Mouse (Mus musculus): ENCODE data around the gene Sdc4. TPM values are rescaled to one million over a fixed set of nuclear protein-coding genes. Genes with fewer than 3 reads are reported as not detected.

The Sdc4 gene
- 36.4 TPM for polyA plus RNA-seq (2017; shearing (Covaris generic))

DNA sequence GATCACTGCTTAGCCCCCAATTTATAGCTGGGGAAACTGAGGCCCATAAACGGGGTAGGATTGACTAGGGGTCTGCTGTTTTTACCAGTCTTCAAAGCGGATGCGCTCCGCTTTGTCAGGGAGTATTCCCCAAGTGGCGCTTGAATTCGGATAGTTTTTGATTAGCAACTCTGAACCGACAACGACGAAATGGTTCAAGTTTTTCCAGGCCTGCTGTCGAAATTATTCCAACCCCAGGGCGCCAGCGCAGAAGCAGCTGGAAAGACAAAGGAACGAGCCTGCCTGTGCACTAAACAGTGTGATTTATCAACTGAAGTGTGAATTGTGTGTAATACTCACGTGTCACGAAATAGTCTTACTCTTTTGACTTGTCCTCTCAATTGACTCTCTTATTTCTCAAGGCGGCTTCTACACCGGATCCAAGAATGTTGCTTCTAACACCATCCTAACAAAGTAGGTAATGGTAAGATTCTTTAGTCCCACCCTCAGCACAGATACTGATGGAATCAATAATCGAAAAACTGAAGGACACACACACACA, at the start of gene Sdc4:
Gene Sdc4 (minus strand): TSS at position 428 of the 541 bp plus-strand sequence.

DNA sequence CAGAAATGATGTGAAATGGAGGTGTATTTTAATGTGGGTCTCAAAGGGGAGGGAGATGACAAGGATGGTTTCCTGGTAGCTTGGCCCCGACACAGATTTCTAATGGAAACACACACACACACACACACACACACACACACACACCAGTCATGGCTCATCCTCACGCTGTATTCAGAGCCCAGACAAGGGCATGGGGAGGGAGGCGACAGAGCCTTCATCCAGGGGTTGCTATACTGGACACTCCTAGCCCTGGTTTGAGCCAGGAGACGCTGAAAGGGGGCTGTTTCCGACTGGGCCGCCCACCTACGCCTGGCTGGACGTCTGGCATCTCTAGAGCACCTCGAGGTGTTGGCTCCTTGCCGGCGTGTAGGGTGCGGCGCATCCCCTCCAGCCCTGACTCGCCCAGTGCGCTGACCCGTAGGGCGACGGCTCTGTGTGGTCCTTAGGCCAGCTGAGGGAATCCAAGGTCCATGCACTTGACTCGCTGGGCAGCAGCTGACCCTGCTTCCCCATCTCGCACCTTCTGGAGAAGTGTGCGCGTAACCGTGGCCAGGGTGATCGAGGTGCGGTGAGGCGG, 42.1 kb upstream of the Sdc4 start, which contains the start of gene Dbndd2:
Gene Dbndd2 (plus strand): TSS at position 426 of the 577 bp plus-strand sequence.

GRCm38 (mm10) chr2:164473624-164474023, 29.9 kb upstream of the Sdc4 start, which contains the start of gene Trp53tg5:
Gene Trp53tg5 (minus strand): TSS chr2:164473724.

DNA sequence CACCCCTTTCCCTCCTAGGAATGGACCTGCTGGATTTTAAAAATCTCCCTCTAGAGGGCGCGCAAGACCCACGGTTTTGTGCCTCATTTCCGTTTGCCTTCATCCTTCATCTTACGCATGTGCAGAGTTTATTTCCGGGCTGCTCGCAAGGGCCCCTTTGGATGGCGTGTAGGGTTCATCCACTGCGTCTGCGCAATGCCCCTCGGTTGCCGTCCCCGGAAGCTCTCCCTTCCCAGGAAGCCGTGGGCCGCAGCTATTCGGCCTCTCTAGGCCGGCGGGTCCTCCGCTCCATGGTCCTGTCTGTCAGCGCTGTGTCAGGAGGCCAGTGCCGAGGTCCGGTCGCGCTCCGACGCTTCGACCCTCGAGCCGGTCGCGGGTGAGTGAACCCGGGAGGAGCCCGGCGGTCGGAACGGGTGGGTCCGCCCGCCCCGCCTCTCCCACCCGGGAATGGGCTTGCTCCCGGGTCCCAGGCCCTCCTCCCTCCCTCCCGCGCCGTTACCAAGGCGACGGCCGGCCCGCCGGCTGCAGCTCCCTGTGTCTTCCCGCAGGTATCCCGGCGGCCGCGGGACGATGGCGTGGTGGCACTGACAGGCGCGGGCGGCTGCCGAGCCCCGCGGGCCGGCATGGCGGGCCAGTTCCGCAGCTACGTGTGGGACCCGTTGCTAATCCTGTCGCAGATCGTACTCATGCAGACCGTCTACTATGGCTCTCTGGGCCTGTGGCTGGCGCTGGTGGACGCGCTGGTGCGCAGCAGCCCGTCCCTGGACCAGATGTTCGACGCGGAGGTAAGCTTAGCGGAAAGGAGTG, 17.3 kb upstream of the Sdc4 start, which contains the start of gene Gm20458:
Gene Gm20458 (plus strand): TSS at position 223 of the 807 bp plus-strand sequence.

DNA sequence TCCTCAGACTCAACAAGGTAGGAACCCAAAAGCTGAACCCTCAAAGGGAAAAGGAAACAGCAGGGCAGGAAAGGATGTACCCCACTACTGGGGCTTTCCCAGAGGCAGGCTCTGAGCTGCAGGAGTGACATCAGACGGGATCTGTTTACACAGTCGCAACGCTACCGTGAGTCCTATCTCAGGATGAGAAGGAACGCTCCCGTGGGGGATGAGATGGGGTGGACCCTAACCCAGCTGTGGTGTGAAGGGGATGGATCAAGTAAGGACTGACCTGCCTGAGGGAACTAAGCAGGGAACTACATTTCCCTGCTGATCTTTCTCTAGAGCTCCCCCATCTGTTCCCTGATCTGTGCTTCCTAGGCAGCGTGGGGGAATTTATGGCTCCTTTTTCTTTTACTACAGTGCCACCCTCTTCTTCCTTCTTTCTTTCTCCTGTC, 13.2 kb upstream of the Sdc4 start, which contains the start of gene Sys1:
Gene Sys1 (plus strand): TSS at position 101 of the 437 bp plus-strand sequence.

DNA sequence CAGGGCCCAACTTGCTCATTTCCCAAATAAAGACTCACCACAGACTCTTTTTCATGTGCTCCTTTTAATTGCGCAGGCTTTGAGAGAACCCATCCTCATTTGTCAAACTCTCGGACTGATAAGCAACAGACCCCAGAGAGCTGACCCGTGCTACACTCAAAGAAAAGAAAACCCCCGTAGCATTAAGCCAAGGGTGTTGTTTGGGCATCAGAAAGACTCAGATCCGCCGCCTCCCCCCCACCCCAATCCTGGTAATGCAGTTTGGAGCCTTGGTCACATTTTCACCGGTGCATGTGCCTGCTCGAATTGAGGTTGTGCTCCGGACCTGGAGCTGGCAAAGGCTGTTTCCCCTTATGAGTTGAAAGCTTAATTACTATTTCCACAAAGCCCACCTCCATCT, 38.6 kb downstream of the Sdc4 start, which contains the start of gene Matn4:
Gene Matn4 (minus strand): TSS at position 101 of the 400 bp plus-strand sequence.

DNA sequence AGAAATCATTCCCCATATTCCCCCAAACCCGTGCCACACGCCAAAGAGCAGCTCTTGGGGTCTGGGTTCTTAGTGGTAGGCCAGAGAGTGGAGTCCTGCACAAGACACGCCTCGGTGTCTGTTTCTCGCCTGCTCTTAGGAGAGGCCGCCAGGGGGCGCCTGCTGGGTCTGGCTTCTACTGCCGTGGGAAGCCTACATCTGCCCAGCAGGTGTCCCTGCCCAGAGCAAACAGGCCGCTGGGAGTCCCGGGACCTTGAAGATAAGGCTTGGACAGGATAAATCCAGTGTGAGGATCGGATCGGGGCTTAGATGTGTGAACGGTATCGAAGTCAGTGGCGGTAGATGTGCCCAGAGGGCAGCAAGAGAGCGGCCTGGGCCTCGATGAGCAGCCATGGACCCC, 40.8 kb downstream of the Sdc4 start, which contains the start of gene Rbpjl:
Gene Rbpjl (plus strand): TSS at position 236 of the 400 bp plus-strand sequence.

GRCm38 (mm10) chr2:164389020-164389419, 54.7 kb downstream of the Sdc4 start, which contains the start of gene Slpi:
Gene Slpi (minus strand): TSS chr2:164389095.

Other genes with a start within 250 kb of the Sdc4 start
- gene Wfdc15a, start 243.8 kb downstream of the Sdc4 start, polyA plus RNA-seq (2017; shearing (Covaris generic)): not detected
- gene Wfdc15b, start 222.2 kb downstream of the Sdc4 start, polyA plus RNA-seq (2017; shearing (Covaris generic)): not detected
- not detected for gene Svs2, start 205.4 kb downstream of the Sdc4 start, polyA plus RNA-seq (2017; shearing (Covaris generic))
- gene Svs3b, start 187.2 kb downstream of the Sdc4 start, polyA plus RNA-seq (2017; shearing (Covaris generic)): not detected
- not detected for gene Svs4, start 165.4 kb downstream of the Sdc4 start, polyA plus RNA-seq (2017; shearing (Covaris generic))
- gene Svs3a, start 154.6 kb downstream of the Sdc4 start, polyA plus RNA-seq (2017; shearing (Covaris generic)): not detected
- not detected for gene Svs6, start 127.1 kb downstream of the Sdc4 start, polyA plus RNA-seq (2017; shearing (Covaris generic))
- not detected for gene Svs5, start 111.1 kb downstream of the Sdc4 start, polyA plus RNA-seq (2017; shearing (Covaris generic))
- gene Slpi, start 54.8 kb downstream of the Sdc4 start, polyA plus RNA-seq (2017; shearing (Covaris generic)): 5.0 TPM
- not detected for gene Rbpjl, start 40.7 kb downstream of the Sdc4 start, polyA plus RNA-seq (2017; shearing (Covaris generic))
- not detected for gene Matn4, start 38.7 kb downstream of the Sdc4 start, polyA plus RNA-seq (2017; shearing (Covaris generic))
- gene Sys1, start 13.1 kb upstream of the Sdc4 start, polyA plus RNA-seq (2017; shearing (Covaris generic)): 23.4 TPM
- 2.2 TPM for gene Gm20458, start 17.1 kb upstream of the Sdc4 start, polyA plus RNA-seq (2017; shearing (Covaris generic))
- gene Trp53tg5, start 29.8 kb upstream of the Sdc4 start, polyA plus RNA-seq (2017; shearing (Covaris generic)): 0.31 TPM
- gene Dbndd2, start 42.2 kb upstream of the Sdc4 start, polyA plus RNA-seq (2017; shearing (Covaris generic)): 5.9 TPM
- gene Pigt, start 53.6 kb upstream of the Sdc4 start, polyA plus RNA-seq (2017; shearing (Covaris generic)): 37.1 TPM
- gene Wfdc2, start 118.5 kb upstream of the Sdc4 start, polyA plus RNA-seq (2017; shearing (Covaris generic)): 5.5 TPM
- gene Spint3, start 129.6 kb upstream of the Sdc4 start, polyA plus RNA-seq (2017; shearing (Covaris generic)): not detected
- gene Wfdc6a, start 141.6 kb upstream of the Sdc4 start, polyA plus RNA-seq (2017; shearing (Covaris generic)): not detected
- not detected for gene Eppin, start 149.7 kb upstream of the Sdc4 start, polyA plus RNA-seq (2017; shearing (Covaris generic))
- not detected for gene Wfdc6b, start 169.6 kb upstream of the Sdc4 start, polyA plus RNA-seq (2017; shearing (Covaris generic))
- not detected for gene Wfdc8, start 169.7 kb upstream of the Sdc4 start, polyA plus RNA-seq (2017; shearing (Covaris generic))
- not detected for gene Wfdc16, start 194.9 kb upstream of the Sdc4 start, polyA plus RNA-seq (2017; shearing (Covaris generic))
- not detected for gene Wfdc10, start 212.2 kb upstream of the Sdc4 start, polyA plus RNA-seq (2017; shearing (Covaris generic))
- not detected for gene Wfdc9, start 212.7 kb upstream of the Sdc4 start, polyA plus RNA-seq (2017; shearing (Covaris generic))
- not detected for gene Wfdc11, start 230.2 kb upstream of the Sdc4 start, polyA plus RNA-seq (2017; shearing (Covaris generic))
- gene Wfdc13, start 241.2 kb upstream of the Sdc4 start, polyA plus RNA-seq (2017; shearing (Covaris generic)): not detected